Mouse (Mus musculus): Measurements from ENCODE around the gene Polr1b. TPM values are rescaled to one million over a fixed set of nuclear protein-coding genes. Genes with fewer than 3 reads are reported as not detected.

The Polr1b gene
- polyA plus RNA-seq, 1 experiment from 2014 or later: 12.1 TPM

GRCm38 (mm10) chr2:129132231-129132630, 31.4 kb downstream of the Polr1b start:
- peaks cover 10% of the 10 kb centered on the region; the same call in 1 of the 2 replicates for H3K9me3 ChIP-seq (ENCODE audit: control insufficient read depth, low read length)
- peaks cover 20% of the 10 kb centered on the region for H3K36me3 ChIP-seq (replicated peaks; ENCODE audit: control insufficient read depth, insufficient read depth)
- H3K27me3 ChIP-seq (ENCODE audit: control insufficient read depth, insufficient read depth, low read length): no peaks in the 10 kb centered on the region
- H3K4me1 ChIP-seq (replicated peaks; ENCODE audit: control insufficient read depth, insufficient read depth, low read length): peaks cover 13% of the 10 kb centered on the region
- H3K4me2 ChIP-seq (replicated peaks): no peak overlapping the region
- H3K27ac ChIP-seq: no peak overlapping the region
- ATAC-seq (ENCODE audit: low FRiP score) (no peak), DNase-seq (ENCODE audit: low spot score) (no peak)
- H3K9ac ChIP-seq: no peak overlapping the region
- H3K4me3 ChIP-seq (replicated peaks; ENCODE audit: low read length): no peak overlapping the region
- 94% methylated on average over 7 of the region's 7 CpGs for WGBS

DNA sequence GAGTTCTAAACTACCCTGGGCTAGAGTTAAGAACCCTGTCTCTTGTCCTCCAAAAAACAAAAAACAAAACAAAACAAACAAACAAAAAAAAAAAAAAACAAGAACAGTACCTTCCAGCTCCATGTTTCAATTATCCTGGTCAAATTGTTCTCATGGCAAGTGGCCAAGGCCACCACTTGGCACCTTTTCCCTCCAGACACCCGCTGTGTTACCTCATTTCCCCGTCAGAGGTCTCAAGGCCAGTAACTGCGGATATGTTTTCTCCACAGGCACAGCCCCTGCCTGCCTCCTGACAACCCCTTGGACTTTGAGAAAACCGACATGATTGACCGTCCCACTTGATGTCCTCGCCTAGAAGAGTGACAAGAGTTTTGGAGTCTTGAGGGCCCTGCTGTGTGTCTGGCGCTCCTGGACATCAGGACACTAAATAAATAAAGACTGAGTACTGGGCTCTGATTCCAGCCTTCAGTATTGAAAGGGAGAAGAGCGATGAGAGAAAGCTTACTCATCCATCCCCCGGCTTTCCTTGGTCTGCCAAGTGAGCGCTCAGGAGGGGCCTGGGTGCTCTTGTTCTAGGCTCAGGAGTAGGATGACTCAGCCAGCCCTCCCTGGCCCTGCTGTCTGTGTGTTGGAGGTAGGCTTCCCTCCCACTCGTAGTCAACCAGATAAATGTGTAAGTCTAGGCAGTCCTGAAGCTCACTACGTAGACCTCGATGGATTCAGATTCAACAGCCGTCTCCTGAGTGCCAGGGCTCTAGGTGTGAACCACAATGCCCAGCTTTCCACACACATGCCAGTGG, 32.4 kb downstream of the Polr1b start:
- ATAC-seq (ENCODE audit: low FRiP score): no peak
- Histone ChIP-seq H3K4me1 (replicated peaks; ENCODE audit: control insufficient read depth, insufficient read depth, low read length) (peaks cover 13% of the 10 kb centered on the region), H3K27ac (no peak overlapping the region), H3K36me3 (replicated peaks; ENCODE audit: control insufficient read depth, insufficient read depth) (peaks cover 19% of the 10 kb centered on the region), H3K9ac (no peak overlapping the region), H3K27me3 (ENCODE audit: control insufficient read depth, insufficient read depth, low read length) (no peaks in the 10 kb centered on the region), H3K4me3 (replicated peaks; ENCODE audit: low read length) (no peak overlapping the region), H3K9me3 (ENCODE audit: control insufficient read depth, low read length) (peaks cover 10% of the 10 kb centered on the region; the same call in 1 of the 2 replicates), H3K4me2 (replicated peaks) (no peak overlapping the region)
- DNase-seq (ENCODE audit: low spot score): no peak
- WGBS: 97% methylated on average over 14 of the region's 14 CpGs

- ATAC-seq (ENCODE audit: low FRiP score): no peak
- Histone ChIP-seq H3K36me3 (replicated peaks; ENCODE audit: control insufficient read depth, insufficient read depth) (no peaks in the 10 kb centered on the region), H3K9me3 (ENCODE audit: control insufficient read depth, low read length) (no peaks in the 10 kb centered on the region), H3K4me3 (replicated peaks; ENCODE audit: low read length) (no peak overlapping the region), H3K27me3 (ENCODE audit: control insufficient read depth, insufficient read depth, low read length) (no peaks in the 10 kb centered on the region), H3K4me2 (replicated peaks) (no peak overlapping the region), H3K9ac (no peak overlapping the region), H3K27ac (peak overlapping the region; percentile 64), H3K4me1 (replicated peaks; ENCODE audit: control insufficient read depth, insufficient read depth, low read length) (no peaks in the 10 kb centered on the region)
- WGBS: 81% methylated on average over 10 of the region's 10 CpGs
- DNase-seq (ENCODE audit: low spot score): peak; percentile 36
These were observed 39.1 kb downstream of the Polr1b start for GRCm38 (mm10) chr2:129139906-129140305.

- no peak for ATAC-seq (ENCODE audit: low FRiP score)
- no peak overlapping the region for H3K9ac ChIP-seq
- no peak for DNase-seq (ENCODE audit: low spot score)
These were observed 48.0 kb downstream of the Polr1b start for GRCm38 (mm10) chr2:129148836-129149235.

DNA sequence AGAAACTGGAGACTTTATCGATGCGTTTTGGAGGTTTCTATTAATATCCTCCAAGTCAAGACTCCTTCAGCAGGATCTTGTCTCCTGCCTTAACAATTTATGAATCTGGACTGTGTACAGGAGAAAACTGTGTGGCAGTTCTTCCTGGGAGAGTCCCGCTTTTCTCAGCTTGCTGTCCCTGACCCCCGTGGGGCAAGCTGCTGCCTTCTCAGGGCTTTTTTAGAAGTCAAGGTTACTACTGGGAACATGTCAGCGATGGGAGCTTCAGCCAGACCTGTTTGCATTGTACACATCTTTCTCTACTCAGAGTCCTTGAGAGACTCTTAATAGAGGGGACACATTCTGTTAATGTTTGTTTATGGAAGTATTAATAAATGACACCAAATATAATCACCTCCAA, 49.6 kb downstream of the Polr1b start:
- Histone ChIP-seq H3K36me3 (replicated peaks; ENCODE audit: control insufficient read depth, insufficient read depth) (no peaks in the 10 kb centered on the region), H3K27me3 (ENCODE audit: control insufficient read depth, insufficient read depth, low read length) (no peaks in the 10 kb centered on the region), H3K4me1 (replicated peaks; ENCODE audit: control insufficient read depth, insufficient read depth, low read length) (no peaks in the 10 kb centered on the region), H3K9me3 (ENCODE audit: control insufficient read depth, low read length) (no peaks in the 10 kb centered on the region), H3K9ac (no peak overlapping the region), H3K4me2 (replicated peaks) (no peak overlapping the region), H3K4me3 (replicated peaks; ENCODE audit: low read length) (no peak overlapping the region), H3K27ac (no peak overlapping the region)
- WGBS: 86% methylated on average over 5 of the region's 5 CpGs
- DNase-seq (ENCODE audit: low spot score) (no peak), ATAC-seq (ENCODE audit: low FRiP score) (no peak)

More at GRCm38 (mm10) chr2:129148836-129149235, 48.0 kb downstream of the Polr1b start:
- 29% methylated on average over 2 of the region's 2 CpGs for WGBS
- H3K27ac ChIP-seq: no peak overlapping the region
- no peak overlapping the region for H3K4me2 ChIP-seq (replicated peaks)
- H3K9me3 ChIP-seq (ENCODE audit: control insufficient read depth, low read length): no peaks in the 10 kb centered on the region
- no peaks in the 10 kb centered on the region for H3K36me3 ChIP-seq (replicated peaks; ENCODE audit: control insufficient read depth, insufficient read depth)
- H3K4me3 ChIP-seq (replicated peaks; ENCODE audit: low read length): no peak overlapping the region
- no peaks in the 10 kb centered on the region for H3K4me1 ChIP-seq (replicated peaks; ENCODE audit: control insufficient read depth, insufficient read depth, low read length)
- H3K27me3 ChIP-seq (ENCODE audit: control insufficient read depth, insufficient read depth, low read length): no peaks in the 10 kb centered on the region

GRCm38 (mm10) chr2:129151111-129151510, 50.3 kb downstream of the Polr1b start:
- no peak for ATAC-seq (ENCODE audit: low FRiP score)

DNA sequence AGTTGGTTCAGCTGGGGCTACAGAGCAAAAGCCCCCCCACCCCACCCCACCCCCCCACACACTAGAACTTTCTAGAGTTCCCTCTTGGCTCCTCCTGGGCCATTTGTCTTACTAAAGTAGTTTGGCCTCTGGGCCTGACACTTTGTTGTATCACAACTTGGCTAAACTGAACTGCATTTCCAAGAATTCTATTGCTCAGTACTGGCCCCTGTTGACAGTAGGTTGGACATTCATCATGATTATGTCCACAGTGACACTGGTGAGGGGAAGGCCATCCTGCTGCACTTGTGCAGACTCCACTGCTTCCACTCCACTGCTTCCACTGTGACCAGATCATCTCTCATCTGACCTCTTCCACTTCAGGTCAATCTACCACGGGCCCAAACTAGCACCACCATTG, 52.0 kb downstream of the Polr1b start:
- Histone ChIP-seq H3K9me3 (ENCODE audit: control insufficient read depth, low read length) (no peaks in the 10 kb centered on the region), H3K4me1 (replicated peaks; ENCODE audit: control insufficient read depth, insufficient read depth, low read length) (no peaks in the 10 kb centered on the region), H3K4me2 (replicated peaks) (no peak overlapping the region), H3K4me3 (replicated peaks; ENCODE audit: low read length) (no peak overlapping the region), H3K27me3 (ENCODE audit: control insufficient read depth, insufficient read depth, low read length) (no peaks in the 10 kb centered on the region), H3K9ac (no peak overlapping the region), H3K36me3 (replicated peaks; ENCODE audit: control insufficient read depth, insufficient read depth) (no peaks in the 10 kb centered on the region), H3K27ac (no peak overlapping the region)
- 70% methylated on average over 1 of the region's 1 CpGs for WGBS
- ATAC-seq (ENCODE audit: low FRiP score): no peak
- no peak for DNase-seq (ENCODE audit: low spot score)

More at GRCm38 (mm10) chr2:129151111-129151510, 50.3 kb downstream of the Polr1b start:
- WGBS: 89% methylated on average over 9 of the region's 9 CpGs
- H3K27ac ChIP-seq: no peak overlapping the region
- H3K4me3 ChIP-seq (replicated peaks; ENCODE audit: low read length): no peak overlapping the region
- no peak for DNase-seq (ENCODE audit: low spot score)
- no peaks in the 10 kb centered on the region for H3K9me3 ChIP-seq (ENCODE audit: control insufficient read depth, low read length)
- no peaks in the 10 kb centered on the region for H3K36me3 ChIP-seq (replicated peaks; ENCODE audit: control insufficient read depth, insufficient read depth)
- H3K27me3 ChIP-seq (ENCODE audit: control insufficient read depth, insufficient read depth, low read length): no peaks in the 10 kb centered on the region
- H3K9ac ChIP-seq: no peak overlapping the region
- H3K4me2 ChIP-seq (replicated peaks): no peak overlapping the region
- H3K4me1 ChIP-seq (replicated peaks; ENCODE audit: control insufficient read depth, insufficient read depth, low read length): no peaks in the 10 kb centered on the region

- Histone ChIP-seq H3K27me3 (ENCODE audit: control insufficient read depth, insufficient read depth, low read length) (no peaks in the 10 kb centered on the region), H3K36me3 (replicated peaks; ENCODE audit: control insufficient read depth, insufficient read depth) (no peaks in the 10 kb centered on the region), H3K27ac (no peak overlapping the region), H3K9me3 (ENCODE audit: control insufficient read depth, low read length) (0 out of 2 replicates have a peak, but pooled peaks cover 3% of the 10 kb centered on the region), H3K9ac (no peak overlapping the region), H3K4me2 (replicated peaks) (no peak overlapping the region), H3K4me1 (replicated peaks; ENCODE audit: control insufficient read depth, insufficient read depth, low read length) (no peaks in the 10 kb centered on the region), H3K4me3 (replicated peaks; ENCODE audit: low read length) (no peak overlapping the region)
- no peak for ATAC-seq (ENCODE audit: low FRiP score)
- 86% methylated on average over 5 of the region's 5 CpGs for WGBS
- DNase-seq (ENCODE audit: low spot score): no peak
These were observed 64.0 kb downstream of the Polr1b start for GRCm38 (mm10) chr2:129164815-129165214.

GRCm38 (mm10) chr2:129166466-129167463, 66.0 kb downstream of the Polr1b start:
- H3K9me3 ChIP-seq (ENCODE audit: control insufficient read depth, low read length): 0 out of 2 replicates have a peak, but pooled peaks cover 3% of the 10 kb centered on the region
- ATAC-seq (ENCODE audit: low FRiP score) (no peak), DNase-seq (ENCODE audit: low spot score) (no peak)
- WGBS: 69% methylated on average over 10 of the region's 10 CpGs
- no peaks in the 10 kb centered on the region for H3K27me3 ChIP-seq (ENCODE audit: control insufficient read depth, insufficient read depth, low read length)
- H3K36me3 ChIP-seq (replicated peaks; ENCODE audit: control insufficient read depth, insufficient read depth): no peaks in the 10 kb centered on the region
- H3K4me3 ChIP-seq (replicated peaks; ENCODE audit: low read length): no peak overlapping the region
- H3K27ac ChIP-seq: no peak overlapping the region
- H3K4me2 ChIP-seq (replicated peaks): no peak overlapping the region
- no peaks in the 10 kb centered on the region for H3K4me1 ChIP-seq (replicated peaks; ENCODE audit: control insufficient read depth, insufficient read depth, low read length)
- H3K9ac ChIP-seq: no peak overlapping the region
